Mouse (Mus musculus) naive thymus-derived CD4-positive, alpha-beta T cell, adult 2 months (primary cell): ENCODE results near the gene C3ar1.

ENCODE experiments used
- DNase-seq: peaks from one replicate; pipeline ENCODE4 v3.0.0-alpha.2; 2011; ENCODE audit warnings: low read depth

Gene C3ar1

GRCm38 (mm10) chr6:122855955-122856354 lies at the start of gene C3ar1:
C3ar1 (minus strand) TSS chr6:122856161.
- no peak for DNase-seq

DNA sequence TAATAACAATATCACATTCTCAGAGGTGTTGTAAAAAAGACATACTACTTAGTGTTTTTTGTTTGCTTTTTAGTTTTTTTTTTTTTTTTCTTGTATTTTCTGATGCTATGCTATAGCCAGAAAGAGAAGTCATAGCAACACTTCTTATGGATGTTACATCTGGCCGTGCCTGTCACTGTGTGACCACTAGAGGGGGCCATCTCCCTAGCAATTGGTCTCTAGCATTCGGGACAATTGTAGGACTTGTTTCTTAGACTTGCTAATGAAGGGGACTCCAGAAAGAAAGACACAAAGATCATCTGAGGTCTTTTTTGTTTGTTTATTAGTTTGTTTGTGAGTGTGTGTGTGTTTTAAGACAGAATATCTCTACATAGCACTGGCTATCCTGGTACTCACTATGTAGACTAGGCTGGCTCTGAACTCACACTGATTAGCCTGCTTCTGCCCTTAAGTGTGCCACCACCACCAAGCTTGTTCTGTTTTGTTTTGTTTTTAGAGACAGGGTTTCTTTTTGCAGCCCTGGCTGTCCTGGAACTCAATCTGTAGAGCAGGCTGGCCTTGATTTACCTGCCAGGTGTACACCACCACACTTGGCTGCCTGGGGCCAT lies 36.6 kb upstream of the C3ar1 start:
- DNase-seq = peak; percentile 65

DNA sequence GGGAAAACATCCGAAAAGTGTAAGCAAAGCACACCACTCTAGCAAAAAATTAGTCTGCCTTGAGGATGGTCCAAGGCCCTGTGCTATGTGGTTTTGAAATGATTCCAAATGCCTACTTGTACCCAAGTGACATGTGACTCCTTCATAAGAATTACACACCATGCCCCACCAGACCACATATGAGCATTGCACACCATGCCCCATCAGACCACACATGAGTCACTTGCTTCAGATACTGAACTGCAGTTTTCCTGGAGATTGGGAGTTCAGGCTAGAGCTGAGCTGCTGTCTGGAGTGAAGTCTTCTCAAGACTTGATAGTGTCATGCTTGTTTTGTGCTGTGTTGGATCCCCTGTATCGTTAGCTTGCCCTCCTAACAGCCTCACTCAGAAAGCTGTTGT lies 33.6 kb upstream of the C3ar1 start:
- no peak for DNase-seq

GRCm38 (mm10) chr6:122883603-122884002 lies 27.6 kb upstream of the C3ar1 start:
- DNase-seq = no peak

- DNase-seq = no peak
Measured at GRCm38 (mm10) chr6:122881287-122881686, 25.3 kb upstream of the C3ar1 start.

GRCm38 (mm10) chr6:122879781-122880505 lies 24.0 kb upstream of the C3ar1 start:
- no peak for DNase-seq

- DNase-seq = no peak
Measured at GRCm38 (mm10) chr6:122879141-122879735, 23.3 kb upstream of the C3ar1 start.

- DNase-seq = no peak
Measured at GRCm38 (mm10) chr6:122874720-122875389, 18.9 kb upstream of the C3ar1 start.

DNA sequence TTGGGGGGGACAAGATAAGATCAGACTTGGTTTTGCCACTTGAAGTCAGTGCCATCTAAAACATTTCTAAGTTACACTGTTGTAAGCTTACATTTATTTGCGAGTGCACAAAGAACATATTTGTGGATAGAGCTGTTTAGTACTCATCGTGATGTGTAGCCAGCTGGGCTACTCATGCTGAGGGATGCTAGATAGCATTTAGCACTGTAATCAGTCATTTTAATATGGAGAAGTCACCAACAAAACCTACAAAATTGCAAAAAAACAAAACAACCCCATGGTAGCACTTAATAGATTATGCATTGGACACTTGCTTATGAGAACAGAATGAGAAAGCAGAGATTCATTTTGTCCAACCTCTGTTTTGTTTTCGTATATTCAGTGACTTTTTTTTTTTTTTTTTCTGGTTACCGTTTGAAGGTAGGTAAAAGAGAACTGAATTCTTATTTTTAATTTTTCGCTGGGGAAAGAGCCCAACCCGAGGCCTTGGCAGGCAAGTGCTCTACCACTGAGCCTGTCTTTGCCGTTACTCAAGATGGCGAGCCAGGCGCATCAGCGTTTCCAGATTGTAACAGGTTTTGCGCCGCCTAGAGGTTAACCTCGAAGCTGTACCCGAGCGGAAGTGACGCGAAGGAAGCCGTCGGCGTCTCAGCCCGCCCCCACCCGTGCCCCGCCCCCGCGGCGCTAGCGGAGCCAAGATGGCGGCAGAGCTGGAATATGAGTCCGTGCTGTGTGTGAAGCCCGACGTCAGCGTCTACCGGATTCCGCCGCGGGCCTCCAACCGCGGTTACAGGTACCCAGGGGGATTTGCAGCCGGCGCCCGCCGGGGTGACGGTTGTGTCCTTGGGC lies 18.1 kb upstream of the C3ar1 start, which contains the start of gene Necap1:
Necap1 (plus strand) TSS at position 604 of the 849 bp plus-strand sequence.
- DNase-seq = peak; percentile 98

DNA sequence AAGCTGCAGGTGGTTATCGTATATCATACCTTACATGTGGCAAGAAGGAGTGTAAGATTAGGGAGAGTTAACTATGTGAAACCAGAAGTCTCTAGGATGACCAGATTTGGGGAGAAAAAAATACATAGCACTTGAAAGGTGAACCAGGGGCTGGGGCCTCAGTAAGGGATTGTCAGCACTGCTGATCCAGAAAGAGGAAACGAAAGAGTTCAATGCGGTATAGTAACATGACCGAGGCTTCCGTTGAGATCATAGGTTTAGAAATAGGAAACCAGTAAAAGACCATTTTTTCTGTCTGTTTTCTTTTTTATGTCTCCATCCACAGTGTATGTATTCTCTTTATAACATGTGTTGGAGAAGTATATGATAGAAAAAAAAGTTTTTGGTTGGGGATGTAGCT lies 16.8 kb upstream of the C3ar1 start:
- peak; percentile 73 for DNase-seq

DNA sequence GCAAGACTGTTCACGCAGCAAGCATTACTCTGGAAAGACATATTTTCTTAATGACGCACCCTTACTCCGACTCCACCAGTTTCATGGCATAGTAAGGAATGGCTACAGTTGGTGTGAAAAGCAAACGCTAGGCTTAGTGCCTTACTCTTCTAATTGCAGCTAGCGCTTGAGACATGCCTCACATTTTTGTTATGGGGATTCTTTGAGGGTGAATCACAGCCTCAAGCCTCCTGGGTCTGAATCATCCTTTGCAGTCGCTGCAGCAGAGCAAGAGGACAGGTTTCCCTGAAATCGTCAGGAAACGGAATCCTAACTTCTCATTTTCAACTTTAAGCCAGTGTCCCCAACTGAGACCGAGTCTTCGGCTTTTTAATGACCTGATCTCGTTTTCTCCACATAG lies 13.9 kb upstream of the C3ar1 start:
- no peak for DNase-seq

- DNase-seq = peak; percentile 44
Measured at GRCm38 (mm10) chr6:122867914-122868313, 12.0 kb upstream of the C3ar1 start.

GRCm38 (mm10) chr6:122862871-122863270 lies 6.9 kb upstream of the C3ar1 start:
- no peak for DNase-seq

DNA sequence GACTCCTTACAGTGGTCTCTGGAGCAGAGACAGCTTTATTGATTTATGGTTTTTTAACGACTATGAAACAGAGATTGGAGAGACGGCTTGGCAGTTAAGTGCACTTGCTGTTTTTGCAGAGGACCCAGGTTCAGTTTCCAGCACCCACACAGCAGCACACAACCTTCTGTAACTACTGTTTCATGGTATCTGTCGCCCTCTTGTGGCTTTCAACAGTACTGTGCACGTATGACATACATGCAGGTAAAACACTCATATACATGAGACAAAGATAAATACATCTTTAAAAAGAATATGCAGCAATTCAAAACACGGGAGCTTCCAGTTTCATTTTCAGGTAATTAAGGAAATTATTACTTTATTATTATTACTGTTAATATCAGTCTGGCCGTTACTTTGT lies 6.5 kb upstream of the C3ar1 start:
- no peak for DNase-seq

- DNase-seq = no peak
Measured at GRCm38 (mm10) chr6:122854552-122854951, 1.4 kb downstream of the C3ar1 start.

- DNase-seq = no peak
Measured at GRCm38 (mm10) chr6:122852696-122853095, 3.3 kb downstream of the C3ar1 start.

DNA sequence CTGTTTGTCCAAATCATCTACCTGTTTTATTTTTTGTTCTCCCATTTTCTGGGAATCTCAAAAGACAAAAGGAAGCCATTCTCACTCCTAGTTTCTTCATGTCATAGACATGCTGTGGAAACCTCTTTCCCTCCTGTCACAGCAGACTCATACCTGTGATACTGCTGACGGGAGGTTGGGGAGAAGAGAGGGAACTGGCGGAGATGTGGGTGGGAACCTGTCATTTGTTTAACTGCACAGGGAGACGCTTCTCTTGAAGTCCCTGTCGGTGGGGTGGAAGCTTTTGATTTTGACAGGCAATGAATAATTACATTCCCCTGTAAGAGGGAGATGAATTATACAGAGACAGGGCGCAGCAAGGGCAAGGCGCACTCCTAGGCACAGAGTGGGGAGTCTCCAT lies 12.2 kb downstream of the C3ar1 start:
- no peak for DNase-seq

GRCm38 (mm10) chr6:122837539-122837938 lies 18.4 kb downstream of the C3ar1 start:
- no peak for DNase-seq

DNA sequence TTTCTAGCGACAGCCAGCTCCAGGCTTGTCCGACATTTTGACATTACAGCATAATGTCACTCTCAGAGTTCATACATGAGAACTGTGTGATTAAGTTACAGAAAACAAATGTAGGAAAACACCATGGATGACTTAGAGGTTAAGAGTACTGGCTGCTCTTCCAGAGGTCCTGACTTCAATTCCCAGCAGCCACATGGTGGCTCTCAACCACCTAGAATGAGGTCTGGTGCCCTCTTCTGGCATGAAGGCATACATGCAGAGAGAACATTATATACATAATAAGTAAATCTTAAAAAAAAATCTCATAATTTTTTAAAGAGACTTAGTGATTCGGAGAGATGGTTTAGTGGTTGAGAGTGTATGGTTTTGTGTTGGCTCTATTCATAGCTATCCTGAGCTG lies 19.0 kb downstream of the C3ar1 start:
- DNase-seq = no peak

GRCm38 (mm10) chr6:122834365-122834764 lies 21.6 kb downstream of the C3ar1 start:
- peak; percentile 81 for DNase-seq

DNA sequence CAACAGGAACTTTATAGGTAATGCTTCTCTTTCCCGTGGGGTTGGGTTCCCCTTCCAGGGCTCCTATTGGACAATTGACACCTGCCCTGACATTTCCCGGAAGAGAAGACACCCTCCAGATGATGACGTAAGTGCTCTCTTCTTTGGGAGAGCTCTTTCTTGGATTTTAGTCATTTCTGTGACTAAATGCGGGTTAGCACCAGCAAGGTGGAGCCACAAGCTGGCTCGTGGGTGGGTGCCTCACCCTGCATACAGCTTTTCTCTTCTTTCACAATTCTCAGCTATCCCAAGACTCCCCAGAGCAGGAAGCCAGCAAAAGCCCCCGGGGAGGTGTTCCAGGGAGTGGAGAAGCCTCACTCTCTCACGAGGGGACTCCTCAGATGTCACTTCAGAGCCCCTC lies 23.1 kb downstream of the C3ar1 start:
- no peak for DNase-seq

- DNase-seq = peak; percentile 62
Measured at GRCm38 (mm10) chr6:122828086-122828485, 27.9 kb downstream of the C3ar1 start.
